Mouse (Mus musculus): ENCODE measurements around the gene 1700018G05Rik. TPM values are rescaled to one million over a fixed set of nuclear protein-coding genes. Genes with fewer than 3 reads are reported as not detected.
"Not testable (repeated sequence)": the region's sequence is repeated elsewhere in the genome, so short reads cannot be mapped to it uniquely, and the experiment has no call there.

The 1700018G05Rik gene
- not detected in 2 replicates for polyA plus RNA-seq (2014; fragmentation: Nextera tagmentation; extraction: Ambion mirVana)

DNA sequence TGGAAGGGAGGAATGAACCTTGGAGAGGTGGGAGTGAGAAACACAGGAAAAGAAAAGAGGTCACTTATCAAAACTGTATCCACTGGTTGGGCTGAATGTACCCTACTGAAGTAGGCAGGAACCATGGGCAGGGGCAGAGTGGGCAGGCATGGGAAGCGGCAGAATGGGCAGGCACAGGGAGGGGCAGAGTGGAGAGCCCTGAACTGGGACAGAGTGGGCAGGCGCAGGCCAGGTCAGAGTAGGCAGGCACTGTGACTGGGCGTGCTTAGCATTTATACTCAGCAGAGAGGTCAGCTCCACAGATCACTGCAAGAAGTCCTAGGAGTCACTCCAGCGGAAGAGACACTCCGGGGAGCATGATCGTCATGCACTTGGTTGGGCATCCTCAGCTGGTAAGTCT, at the start of gene 1700018G05Rik:
Gene 1700018G05Rik, plus strand, starts transcription at position 301 of the 400 bp plus-strand sequence.
- WGBS: 85% methylated on average over 6 of the region's 6 CpGs
- H3K9ac ChIP-seq (ENCODE audit: low read depth, low read length); ATAC-seq (ENCODE audit: low FRiP score); H3K4me1 ChIP-seq (replicated peaks; ENCODE audit: control insufficient read depth, insufficient read depth, low read length); H3K36me3 ChIP-seq (ENCODE audit: control insufficient read depth, insufficient read depth, low read length); H3K27me3 ChIP-seq (ENCODE audit: control insufficient read depth, insufficient read depth, low read length); DNase-seq (ENCODE audit: low spot score); H3K4me2 ChIP-seq (replicated peaks; ENCODE audit: low read depth, low read length); H3K4me3 ChIP-seq (ENCODE audit: low read depth, low read length); H3K27ac ChIP-seq (ENCODE audit: low read depth, low read length); H3K9me3 ChIP-seq (ENCODE audit: control insufficient read depth, low read length): not testable (repeated sequence)

- H3K36me3 ChIP-seq (ENCODE audit: control insufficient read depth, insufficient read depth, low read length); H3K4me3 ChIP-seq (ENCODE audit: low read depth, low read length); H3K9me3 ChIP-seq (ENCODE audit: control insufficient read depth, low read length); H3K27ac ChIP-seq (ENCODE audit: low read depth, low read length); H3K4me1 ChIP-seq (replicated peaks; ENCODE audit: control insufficient read depth, insufficient read depth, low read length); H3K9ac ChIP-seq (ENCODE audit: low read depth, low read length); H3K27me3 ChIP-seq (ENCODE audit: control insufficient read depth, insufficient read depth, low read length); DNase-seq (ENCODE audit: low spot score); H3K4me2 ChIP-seq (replicated peaks; ENCODE audit: low read depth, low read length); ATAC-seq (ENCODE audit: low FRiP score): not testable (repeated sequence)
- 83% methylated on average over 4 of the region's 9 CpGs for WGBS
Observed at GRCm38 (mm10) chrX:102908587-102908986, 19.6 kb upstream of the 1700018G05Rik start, which contains the start of the genes Dmrtc1a and 1700011M02Rik. TSS of gene Dmrtc1a (minus strand) at chrX:102908687. TSS of gene 1700011M02Rik (plus strand) at chrX:102908905.

DNA sequence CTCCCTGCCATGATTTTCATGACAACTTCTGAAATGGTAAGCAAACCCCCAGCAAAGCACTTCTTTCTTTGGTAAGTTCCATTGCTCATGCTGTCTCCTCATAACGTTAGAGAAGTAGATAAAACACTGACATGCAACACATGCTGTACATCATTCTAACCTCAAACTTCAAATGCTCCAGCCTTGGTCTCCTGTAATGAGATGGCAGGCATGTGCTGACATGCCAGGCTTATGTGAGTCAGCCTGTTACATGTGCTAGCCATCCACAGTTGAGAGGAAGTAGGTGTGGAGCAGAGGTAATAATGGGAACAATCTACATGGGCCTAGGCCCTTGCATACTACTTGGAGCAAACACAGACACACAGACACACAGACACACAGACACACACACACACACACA, 13.3 kb upstream of the 1700018G05Rik start:
- not testable (repeated sequence) for H3K27me3 ChIP-seq (ENCODE audit: control insufficient read depth, insufficient read depth, low read length); ATAC-seq (ENCODE audit: low FRiP score); H3K4me2 ChIP-seq (replicated peaks; ENCODE audit: low read depth, low read length); H3K9ac ChIP-seq (ENCODE audit: low read depth, low read length); H3K27ac ChIP-seq (ENCODE audit: low read depth, low read length); H3K9me3 ChIP-seq (ENCODE audit: control insufficient read depth, low read length); H3K4me1 ChIP-seq (replicated peaks; ENCODE audit: control insufficient read depth, insufficient read depth, low read length); H3K36me3 ChIP-seq (ENCODE audit: control insufficient read depth, insufficient read depth, low read length); H3K4me3 ChIP-seq (ENCODE audit: low read depth, low read length); DNase-seq (ENCODE audit: low spot score)
- 65% methylated on average over 1 of the region's 1 CpGs for WGBS

DNA sequence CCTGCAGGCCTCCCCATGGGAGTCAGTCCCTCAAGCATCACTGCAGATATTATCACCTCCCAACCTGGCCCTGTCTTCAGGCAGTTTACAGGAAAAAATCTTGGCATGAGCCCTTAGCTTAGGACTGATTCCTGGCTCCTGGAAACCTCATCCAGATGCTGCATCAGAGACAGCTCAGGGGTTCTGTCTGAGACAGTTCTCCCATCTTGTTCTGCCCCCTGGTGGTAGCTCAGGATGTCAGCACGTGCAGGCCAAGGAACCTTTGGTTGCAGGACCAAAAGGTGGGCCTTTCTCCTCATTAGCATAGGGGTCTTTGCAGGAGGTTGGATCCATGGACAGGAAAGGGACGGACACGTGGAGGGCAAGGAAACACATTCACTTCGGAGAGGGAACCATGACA, 1.5 kb upstream of the 1700018G05Rik start:
- not testable (repeated sequence) for H3K4me1 ChIP-seq (replicated peaks; ENCODE audit: control insufficient read depth, insufficient read depth, low read length); H3K27ac ChIP-seq (ENCODE audit: low read depth, low read length); H3K4me3 ChIP-seq (ENCODE audit: low read depth, low read length); H3K9me3 ChIP-seq (ENCODE audit: control insufficient read depth, low read length); H3K27me3 ChIP-seq (ENCODE audit: control insufficient read depth, insufficient read depth, low read length); H3K36me3 ChIP-seq (ENCODE audit: control insufficient read depth, insufficient read depth, low read length); H3K4me2 ChIP-seq (replicated peaks; ENCODE audit: low read depth, low read length); H3K9ac ChIP-seq (ENCODE audit: low read depth, low read length)
- DNase-seq (ENCODE audit: low spot score) (peak; percentile 59), ATAC-seq (ENCODE audit: low FRiP score) (peak; percentile 47; the same call in 1 of the 2 replicates)
- 25% methylated on average over 3 of the region's 4 CpGs for WGBS

- peak overlapping the region; percentile 57 for H3K4me3 ChIP-seq (ENCODE audit: low read depth, low read length)
- H3K9me3 ChIP-seq (ENCODE audit: control insufficient read depth, low read length): no peaks in the 10 kb centered on the region
- no peak; the same call in 1 of the 2 replicates for ATAC-seq (ENCODE audit: low FRiP score)
- peak overlapping the region; percentile 50 for H3K4me2 ChIP-seq (replicated peaks; ENCODE audit: low read depth, low read length)
- no peak overlapping the region for H3K27ac ChIP-seq (ENCODE audit: low read depth, low read length)
- peak overlapping the region; percentile 76 for H3K9ac ChIP-seq (ENCODE audit: low read depth, low read length)
- H3K27me3 ChIP-seq (ENCODE audit: control insufficient read depth, insufficient read depth, low read length): peaks cover 9% of the 10 kb centered on the region
- no peaks in the 10 kb centered on the region for H3K4me1 ChIP-seq (replicated peaks; ENCODE audit: control insufficient read depth, insufficient read depth, low read length)
- WGBS: 54% methylated on average over 12 of the region's 12 CpGs
- no peaks in the 10 kb centered on the region for H3K36me3 ChIP-seq (ENCODE audit: control insufficient read depth, insufficient read depth, low read length)
- DNase-seq (ENCODE audit: low spot score): peak; percentile 1
Observed at GRCm38 (mm10) chrX:102932992-102933570, 4.9 kb downstream of the 1700018G05Rik start.

DNA sequence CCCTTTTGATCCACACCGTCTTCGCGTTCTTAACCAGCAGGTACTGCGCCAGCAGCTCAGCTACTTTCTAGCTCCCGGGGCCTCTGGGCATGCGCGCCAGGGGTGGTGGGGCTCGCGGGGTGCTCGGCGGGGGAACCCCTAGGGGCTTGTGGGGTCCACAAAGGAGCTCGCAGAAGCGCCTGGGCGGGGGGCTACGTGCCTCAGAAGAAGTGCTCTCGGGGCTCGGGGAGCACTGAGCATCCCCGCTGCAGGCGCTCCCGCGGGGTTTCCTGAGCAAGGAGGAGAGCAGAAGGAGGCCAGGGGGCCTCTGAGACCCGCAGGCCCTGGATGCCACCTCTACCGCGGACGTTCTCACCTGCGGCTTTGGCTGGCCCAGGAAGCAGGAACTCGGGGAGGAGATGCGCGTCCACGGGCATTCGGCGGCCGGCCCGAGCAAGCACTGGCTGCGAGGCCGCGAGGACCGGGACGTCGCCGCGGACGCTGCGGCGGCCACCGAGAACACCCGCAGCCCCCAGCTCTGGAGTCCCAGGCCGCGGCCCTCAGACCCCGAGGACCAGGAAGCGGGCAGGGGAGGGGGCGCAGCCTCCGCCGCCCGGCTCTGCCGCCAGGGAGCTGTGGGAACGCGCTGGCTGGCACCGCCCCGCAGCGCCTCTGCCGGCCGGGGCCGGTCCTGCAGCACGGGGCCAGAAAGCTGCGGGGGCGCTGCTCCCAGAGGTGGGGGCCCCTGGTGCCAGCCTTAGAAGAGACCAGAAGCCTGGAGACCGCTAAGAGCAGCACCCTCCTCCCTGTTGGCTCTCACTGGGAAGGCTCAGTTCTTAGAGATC, 5.6 kb downstream of the 1700018G05Rik start:
- DNase-seq (ENCODE audit: low spot score) (peak; percentile 75), ATAC-seq (ENCODE audit: low FRiP score) (peak; percentile 93)
- Histone ChIP-seq H3K4me2 (replicated peaks; ENCODE audit: low read depth, low read length) (peak overlapping the region; percentile 50), H3K9ac (ENCODE audit: low read depth, low read length) (peak overlapping the region; percentile 76), H3K27me3 (ENCODE audit: control insufficient read depth, insufficient read depth, low read length) (peaks cover 9% of the 10 kb centered on the region), H3K36me3 (ENCODE audit: control insufficient read depth, insufficient read depth, low read length) (no peaks in the 10 kb centered on the region), H3K4me1 (replicated peaks; ENCODE audit: control insufficient read depth, insufficient read depth, low read length) (no peaks in the 10 kb centered on the region), H3K27ac (ENCODE audit: low read depth, low read length) (no peak overlapping the region), H3K9me3 (ENCODE audit: control insufficient read depth, low read length) (no peaks in the 10 kb centered on the region), H3K4me3 (ENCODE audit: low read depth, low read length) (peak overlapping the region; percentile 57)
- 20% methylated on average over 31 of the region's 68 CpGs for WGBS

DNA sequence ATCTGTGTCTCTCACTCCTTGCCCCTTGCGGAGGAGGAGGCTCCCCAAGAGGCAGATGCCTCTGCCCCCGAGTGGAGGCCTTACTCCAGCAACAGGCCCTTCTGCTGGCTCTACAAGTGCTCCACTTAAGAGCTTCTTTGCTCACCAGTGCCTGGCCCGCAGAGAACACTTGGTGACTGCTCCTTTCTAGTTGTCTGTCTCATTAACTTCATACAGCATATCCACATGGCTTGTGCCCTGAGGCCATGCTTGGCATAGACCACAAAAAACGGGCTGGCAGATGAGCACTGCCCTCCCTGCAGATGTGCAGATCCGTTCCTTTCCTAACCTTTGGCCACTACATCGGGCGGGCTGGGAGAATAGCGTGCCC, 6.2 kb downstream of the 1700018G05Rik start:
- peak overlapping the region; percentile 57; the same call in 1 of the 2 replicates for H3K4me3 ChIP-seq (ENCODE audit: low read depth, low read length)
- H3K4me2 ChIP-seq (replicated peaks; ENCODE audit: low read depth, low read length): peak overlapping the region; percentile 50; the same call in 1 of the 2 replicates
- H3K4me1 ChIP-seq (replicated peaks; ENCODE audit: control insufficient read depth, insufficient read depth, low read length): no peaks in the 10 kb centered on the region
- DNase-seq (ENCODE audit: low spot score) (no peak), ATAC-seq (ENCODE audit: low FRiP score) (0 out of 2 replicates have a peak, but pooled peaks have one; percentile 10)
- H3K27me3 ChIP-seq (ENCODE audit: control insufficient read depth, insufficient read depth, low read length): peaks cover 9% of the 10 kb centered on the region
- H3K9me3 ChIP-seq (ENCODE audit: control insufficient read depth, low read length): no peaks in the 10 kb centered on the region
- H3K9ac ChIP-seq (ENCODE audit: low read depth, low read length): no peak overlapping the region
- 64% methylated on average over 8 of the region's 8 CpGs for WGBS
- no peak overlapping the region for H3K27ac ChIP-seq (ENCODE audit: low read depth, low read length)
- H3K36me3 ChIP-seq (ENCODE audit: control insufficient read depth, insufficient read depth, low read length): no peaks in the 10 kb centered on the region

DNA sequence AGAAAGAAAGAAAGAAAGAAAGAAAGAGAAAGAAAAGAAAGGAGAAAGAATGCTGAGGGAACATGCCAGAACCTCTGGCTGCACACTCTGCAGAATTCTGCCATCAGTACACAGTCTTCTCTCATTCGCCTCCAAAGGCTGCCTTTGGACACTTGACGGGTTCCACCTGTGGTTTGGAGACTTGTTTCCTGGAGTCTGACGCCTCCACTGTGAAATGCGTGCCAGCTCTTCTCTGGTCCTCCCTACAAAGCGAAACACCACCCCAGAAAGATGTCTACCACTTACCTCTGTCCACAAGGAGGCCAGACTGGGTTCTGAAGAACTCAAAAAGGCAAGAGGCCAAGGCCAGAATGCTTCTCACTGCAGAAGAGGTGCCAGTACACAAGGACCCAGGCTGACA, 8.6 kb downstream of the 1700018G05Rik start:
- ATAC-seq (ENCODE audit: low FRiP score) (no peak), DNase-seq (ENCODE audit: low spot score) (no peak)
- no peak overlapping the region for H3K4me2 ChIP-seq (replicated peaks; ENCODE audit: low read depth, low read length)
- H3K4me3 ChIP-seq (ENCODE audit: low read depth, low read length): no peak overlapping the region
- no peak overlapping the region for H3K27ac ChIP-seq (ENCODE audit: low read depth, low read length)
- no peaks in the 10 kb centered on the region for H3K4me1 ChIP-seq (replicated peaks; ENCODE audit: control insufficient read depth, insufficient read depth, low read length)
- H3K27me3 ChIP-seq (ENCODE audit: control insufficient read depth, insufficient read depth, low read length): peaks cover 9% of the 10 kb centered on the region
- H3K9me3 ChIP-seq (ENCODE audit: control insufficient read depth, low read length): no peaks in the 10 kb centered on the region
- H3K36me3 ChIP-seq (ENCODE audit: control insufficient read depth, insufficient read depth, low read length): no peaks in the 10 kb centered on the region
- 80% methylated on average over 5 of the region's 5 CpGs for WGBS
- H3K9ac ChIP-seq (ENCODE audit: low read depth, low read length): no peak overlapping the region
